Mouse (Mus musculus): ENCODE measurements at regions not wholly inside any gene's neighbourhood (a gene's known extent, or its start where the extent isn't known, plus 50 kb on each side); places are given as distances from the start of the nearest gene placed in this dataset.

DNA sequence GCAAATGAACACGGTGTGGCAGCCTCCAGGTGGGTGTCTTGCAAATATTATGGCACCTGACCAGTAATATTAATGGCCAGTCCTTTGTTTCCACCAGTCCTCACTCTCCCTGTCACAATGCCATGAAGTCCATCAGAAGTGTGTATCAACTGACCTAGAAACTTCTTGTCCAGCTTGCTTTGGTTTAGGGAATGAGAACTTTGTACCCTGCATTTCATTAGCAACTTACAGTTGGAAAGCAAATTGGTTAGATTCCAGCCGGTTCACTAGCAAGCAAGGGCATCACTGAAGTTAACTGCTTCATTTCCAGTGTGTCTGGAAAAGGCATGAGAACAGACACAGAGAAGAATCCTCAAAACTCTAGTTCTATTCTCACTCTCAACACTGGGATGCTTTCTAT lies 178.1 kb upstream of the Lyplal1 start:
- no peak overlapping the region for H3K27ac ChIP-seq (ENCODE audit: insufficient read depth, low read length)
- no peak overlapping the region for H3K4me3 ChIP-seq (ENCODE audit: insufficient read depth, low read length)
- no peaks in the 10 kb centered on the region for H3K4me1 ChIP-seq (ENCODE audit: control insufficient read depth, insufficient read depth, low read length)
- TF ChIP-seq CTCF (IDR thresholded peaks at IDR 0.05; ENCODE audit: borderline replicate concordance, insufficient read depth, low read length) (no peak), POLR2A (IDR thresholded peaks at IDR 0.05; ENCODE audit: low read depth, low read length) (no peak)

DNA sequence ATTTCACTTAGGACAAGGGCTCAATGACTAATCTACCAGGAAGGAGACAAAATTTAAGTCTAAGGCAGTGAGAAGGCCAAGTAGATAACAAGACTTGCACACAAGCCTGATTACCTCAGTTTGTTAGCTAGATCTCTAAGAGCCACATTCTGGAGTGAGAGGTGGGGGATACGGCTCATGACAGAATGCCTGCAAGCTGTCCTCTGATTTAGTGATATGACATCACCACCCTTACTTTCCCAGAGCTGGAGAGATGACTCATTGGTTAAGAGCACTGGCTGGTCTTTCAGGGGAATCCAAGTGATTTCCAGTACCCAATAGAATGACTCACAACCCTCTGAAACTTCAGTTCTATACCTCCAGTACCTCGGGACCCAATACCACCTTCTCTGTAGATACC lies 177.5 kb upstream of the Lyplal1 start:
- no peak overlapping the region for H3K4me3 ChIP-seq (ENCODE audit: insufficient read depth, low read length)
- H3K27ac ChIP-seq (ENCODE audit: insufficient read depth, low read length): no peak overlapping the region
- TF ChIP-seq CTCF (IDR thresholded peaks at IDR 0.05; ENCODE audit: borderline replicate concordance, insufficient read depth, low read length): no peak
- TF ChIP-seq POLR2A (IDR thresholded peaks at IDR 0.05; ENCODE audit: low read depth, low read length): no peak
- no peaks in the 10 kb centered on the region for H3K4me1 ChIP-seq (ENCODE audit: control insufficient read depth, insufficient read depth, low read length)

DNA sequence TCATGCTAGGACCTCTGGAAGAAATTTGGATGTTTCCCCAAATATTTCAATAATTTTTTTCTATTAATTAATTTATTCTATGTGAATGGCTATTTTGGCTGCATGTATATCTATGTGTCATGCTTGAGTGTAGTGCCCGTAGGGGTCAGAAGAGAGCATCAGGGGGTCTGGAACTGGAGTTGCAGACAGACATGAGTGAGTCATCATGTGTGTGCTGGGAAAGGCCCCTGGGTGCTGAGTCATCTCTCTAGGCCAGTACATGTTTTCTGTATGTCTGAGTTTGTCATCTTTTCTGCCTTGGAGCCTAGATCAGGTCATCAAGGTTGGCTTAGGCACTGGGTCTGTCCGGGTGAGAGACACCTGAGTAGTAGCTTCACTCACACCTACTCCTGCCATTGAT lies 172.0 kb upstream of the Lyplal1 start:
- TF ChIP-seq POLR2A (IDR thresholded peaks at IDR 0.05; ENCODE audit: low read depth, low read length): no peak
- TF ChIP-seq CTCF (IDR thresholded peaks at IDR 0.05; ENCODE audit: borderline replicate concordance, insufficient read depth, low read length): no peak
- Histone ChIP-seq H3K4me3 (ENCODE audit: insufficient read depth, low read length) (no peak overlapping the region), H3K4me1 (ENCODE audit: control insufficient read depth, insufficient read depth, low read length) (peaks cover 6% of the 10 kb centered on the region), H3K27ac (ENCODE audit: insufficient read depth, low read length) (no peak overlapping the region)

DNA sequence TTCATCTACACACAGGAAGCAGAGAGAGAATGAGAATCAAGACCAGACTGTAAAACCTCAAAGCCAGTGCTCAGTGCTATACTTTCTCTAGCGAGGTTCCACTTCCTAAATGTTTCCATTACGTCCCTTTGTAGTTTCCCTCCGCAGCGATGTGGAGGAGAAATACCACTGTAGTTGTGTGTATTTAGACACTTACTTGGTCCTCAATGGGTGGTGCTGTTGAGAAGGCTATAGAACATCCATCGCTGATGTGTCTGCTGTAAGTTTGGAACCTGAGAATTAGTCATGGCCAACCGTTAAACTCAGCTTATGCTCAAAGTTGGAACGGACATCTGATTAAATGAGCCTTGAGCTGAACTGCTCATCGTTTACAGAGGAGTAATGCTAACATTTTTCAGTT lies 170.7 kb upstream of the Lyplal1 start:
- TF ChIP-seq POLR2A (IDR thresholded peaks at IDR 0.05; ENCODE audit: low read depth, low read length) (no peak), CTCF (IDR thresholded peaks at IDR 0.05; ENCODE audit: borderline replicate concordance, insufficient read depth, low read length) (no peak)
- Histone ChIP-seq H3K27ac (ENCODE audit: insufficient read depth, low read length) (no peak overlapping the region; the same call in 1 of the 2 replicates), H3K4me3 (ENCODE audit: insufficient read depth, low read length) (no peak overlapping the region), H3K4me1 (ENCODE audit: control insufficient read depth, insufficient read depth, low read length) (peaks cover 6% of the 10 kb centered on the region)

DNA sequence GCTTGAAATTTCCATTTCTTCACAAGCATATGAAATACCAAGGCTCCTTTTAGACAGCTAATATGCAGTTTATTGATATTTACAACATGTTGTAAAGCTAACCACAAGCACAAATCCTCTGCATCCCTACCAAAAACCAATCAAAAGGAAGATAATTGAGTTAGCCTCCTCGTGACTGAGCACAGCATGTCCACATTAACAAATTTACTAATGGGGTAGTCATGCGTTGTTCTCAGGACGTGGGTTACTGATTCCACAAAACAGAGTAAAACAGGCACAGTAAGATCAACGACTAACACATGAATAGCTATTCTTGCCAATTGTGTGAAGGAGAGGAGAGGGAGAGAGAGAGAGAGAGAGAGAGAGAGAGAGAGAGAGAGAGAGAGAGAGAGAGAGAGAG lies 169.3 kb upstream of the Lyplal1 start:
- TF ChIP-seq CTCF (IDR thresholded peaks at IDR 0.05; ENCODE audit: borderline replicate concordance, insufficient read depth, low read length) (no peak), POLR2A (IDR thresholded peaks at IDR 0.05; ENCODE audit: low read depth, low read length) (no peak)
- H3K4me1 ChIP-seq (ENCODE audit: control insufficient read depth, insufficient read depth, low read length): peaks cover 6% of the 10 kb centered on the region
- H3K4me3 ChIP-seq (ENCODE audit: insufficient read depth, low read length): no peak overlapping the region
- H3K27ac ChIP-seq (ENCODE audit: insufficient read depth, low read length): no peak overlapping the region

DNA sequence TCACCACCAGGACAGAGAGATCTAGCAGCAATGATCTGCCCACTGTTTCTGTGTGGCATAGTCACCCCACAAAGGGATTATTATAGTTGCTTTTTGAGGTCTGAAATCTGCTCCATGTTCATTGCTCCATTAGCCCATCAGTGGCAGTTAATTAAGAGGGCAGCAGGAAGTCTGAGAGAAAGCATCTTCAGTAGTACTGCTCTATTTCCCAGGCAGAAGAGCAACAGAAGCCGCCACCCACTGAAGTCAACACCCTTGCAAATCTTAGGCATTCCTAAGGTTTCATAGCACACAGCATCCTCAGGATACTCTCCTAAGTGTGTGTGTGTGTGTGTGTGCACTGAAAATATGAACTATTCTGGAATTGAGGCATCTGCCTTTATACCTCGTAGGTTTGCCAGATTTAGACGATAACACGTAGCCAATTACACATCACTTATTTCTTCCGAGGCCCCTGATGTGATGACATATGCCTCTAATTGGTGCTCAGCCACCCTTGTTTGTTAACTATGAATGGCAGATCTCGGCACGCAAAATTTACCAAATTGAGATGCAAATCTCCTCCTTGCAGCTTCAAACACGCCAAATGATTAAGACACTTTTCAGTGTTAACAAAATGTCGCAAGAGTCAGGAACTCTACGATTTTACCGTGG lies 161.0 kb upstream of the Lyplal1 start:
- no peaks in the 10 kb centered on the region for H3K4me1 ChIP-seq (ENCODE audit: control insufficient read depth, insufficient read depth, low read length)
- H3K27ac ChIP-seq (ENCODE audit: insufficient read depth, low read length): no peak overlapping the region
- TF ChIP-seq CTCF (IDR thresholded peaks at IDR 0.05; ENCODE audit: borderline replicate concordance, insufficient read depth, low read length): no peak
- no peak for TF ChIP-seq POLR2A (IDR thresholded peaks at IDR 0.05; ENCODE audit: low read depth, low read length)
- H3K4me3 ChIP-seq (ENCODE audit: insufficient read depth, low read length): no peak overlapping the region

DNA sequence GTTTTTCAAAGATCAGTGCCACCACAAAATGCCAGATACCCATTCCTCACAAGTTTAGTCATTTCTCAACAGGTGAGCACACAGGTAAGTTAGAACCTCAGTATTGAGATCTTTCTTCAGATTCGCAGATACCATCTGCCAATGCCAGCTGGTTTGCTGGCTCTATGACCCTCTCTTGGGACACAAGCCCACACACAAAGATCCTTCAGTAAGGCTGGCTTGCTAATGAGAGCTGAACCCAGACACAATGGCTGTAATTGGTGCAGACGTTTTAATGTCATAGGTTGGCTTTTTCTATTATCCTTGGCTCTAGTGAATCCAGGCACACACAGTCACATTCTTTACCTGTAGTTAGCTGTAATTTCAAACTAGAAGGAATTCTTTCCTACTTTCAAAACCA lies 154.3 kb upstream of the Lyplal1 start:
- Histone ChIP-seq H3K27ac (ENCODE audit: insufficient read depth, low read length) (no peak overlapping the region), H3K4me3 (ENCODE audit: insufficient read depth, low read length) (no peak overlapping the region), H3K4me1 (ENCODE audit: control insufficient read depth, insufficient read depth, low read length) (no peaks in the 10 kb centered on the region)
- TF ChIP-seq CTCF (IDR thresholded peaks at IDR 0.05; ENCODE audit: borderline replicate concordance, insufficient read depth, low read length) (no peak), POLR2A (IDR thresholded peaks at IDR 0.05; ENCODE audit: low read depth, low read length) (no peak)

DNA sequence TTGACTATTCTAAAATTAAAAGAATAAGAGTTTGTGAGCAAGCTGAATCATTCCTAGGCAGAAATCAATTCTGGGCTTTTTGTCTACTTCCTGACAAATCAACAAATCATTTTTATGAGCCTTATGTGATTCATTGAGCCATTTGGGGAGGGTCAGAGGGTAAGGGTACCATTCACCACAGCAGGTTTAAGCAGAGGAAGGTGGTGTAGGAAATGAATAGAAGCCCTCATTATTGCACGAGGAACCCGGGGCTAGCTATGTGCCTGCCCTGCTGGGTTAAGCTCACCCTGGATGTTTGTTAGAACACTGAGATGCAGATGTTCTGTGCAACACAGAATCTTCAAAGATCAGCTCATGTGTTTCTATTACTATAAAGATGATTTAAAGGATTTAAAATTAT lies 150.2 kb upstream of the Lyplal1 start:
- H3K27ac ChIP-seq (ENCODE audit: insufficient read depth, low read length): no peak overlapping the region
- H3K4me1 ChIP-seq (ENCODE audit: control insufficient read depth, insufficient read depth, low read length): peaks cover 3% of the 10 kb centered on the region; the same call in 1 of the 2 replicates
- H3K4me3 ChIP-seq (ENCODE audit: insufficient read depth, low read length): no peak overlapping the region
- TF ChIP-seq POLR2A (IDR thresholded peaks at IDR 0.05; ENCODE audit: low read depth, low read length) (no peak), CTCF (IDR thresholded peaks at IDR 0.05; ENCODE audit: borderline replicate concordance, insufficient read depth, low read length) (no peak)

DNA sequence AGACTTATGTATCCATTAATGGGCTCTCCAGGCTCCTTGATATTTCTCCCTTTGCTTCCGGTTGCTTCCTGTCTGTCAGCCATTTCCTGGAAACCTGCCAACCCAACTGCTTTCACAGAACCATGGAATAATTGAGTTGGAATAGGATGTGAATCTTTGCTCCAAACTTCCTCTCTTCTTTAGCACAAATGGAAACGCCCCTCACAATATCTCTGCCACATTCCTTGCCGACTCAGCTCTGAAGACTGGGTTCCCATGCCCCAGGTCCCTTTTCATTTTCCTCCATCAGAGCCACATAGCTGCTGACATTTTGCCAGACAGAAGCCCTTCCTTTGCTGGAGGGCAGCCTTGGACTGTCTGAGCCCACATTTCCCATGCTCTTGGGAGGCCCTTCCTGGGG lies 147.5 kb upstream of the Lyplal1 start:
- Histone ChIP-seq H3K4me3 (ENCODE audit: insufficient read depth, low read length) (no peak overlapping the region), H3K4me1 (ENCODE audit: control insufficient read depth, insufficient read depth, low read length) (peaks cover 3% of the 10 kb centered on the region; the same call in 1 of the 2 replicates), H3K27ac (ENCODE audit: insufficient read depth, low read length) (no peak overlapping the region)
- TF ChIP-seq CTCF (IDR thresholded peaks at IDR 0.05; ENCODE audit: borderline replicate concordance, insufficient read depth, low read length): no peak
- TF ChIP-seq POLR2A (IDR thresholded peaks at IDR 0.05; ENCODE audit: low read depth, low read length): no peak

DNA sequence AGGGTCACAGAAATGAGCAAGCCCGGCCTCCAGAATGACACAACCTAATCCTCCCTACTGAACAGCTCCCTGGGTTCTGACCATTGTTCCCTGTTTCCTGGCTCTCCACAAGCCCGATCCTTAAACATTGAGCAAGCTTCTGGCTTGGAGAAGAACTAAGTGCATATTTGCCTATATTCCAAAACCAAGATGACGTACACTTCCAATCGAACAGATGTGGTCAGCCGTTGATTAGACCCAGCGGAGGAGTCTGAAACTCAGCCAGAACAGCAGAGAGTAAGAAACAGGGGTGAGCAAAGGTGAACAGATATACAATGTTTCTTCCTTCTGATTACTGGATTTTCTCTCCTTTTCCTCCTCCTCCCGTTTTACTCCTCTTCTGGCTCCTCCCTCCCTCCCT lies 146.8 kb upstream of the Lyplal1 start:
- H3K4me1 ChIP-seq (ENCODE audit: control insufficient read depth, insufficient read depth, low read length): peaks cover 3% of the 10 kb centered on the region; the same call in 1 of the 2 replicates
- no peak overlapping the region for H3K4me3 ChIP-seq (ENCODE audit: insufficient read depth, low read length)
- no peak overlapping the region for H3K27ac ChIP-seq (ENCODE audit: insufficient read depth, low read length)
- no peak for TF ChIP-seq CTCF (IDR thresholded peaks at IDR 0.05; ENCODE audit: borderline replicate concordance, insufficient read depth, low read length)
- no peak for TF ChIP-seq POLR2A (IDR thresholded peaks at IDR 0.05; ENCODE audit: low read depth, low read length)

Measured in embryonic fibroblast, embryonic 13.5 days (primary cell).